Mouse (Mus musculus) embryo, embryonic 11 days (tissue): ENCODE data around the gene Prnp.

ENCODE experiments used
- DNase-seq: peaks from one replicate; pipeline ENCODE4 v3.0.0-alpha.2; 2015

Prnp gene

GRCm38 (mm10) chr2:131950598-131951095 is 40.9 kb downstream of the Prnp start, which contains the start of gene Prnd:
Gene Prnd, plus strand, starts transcription at chr2:131950861.
- DNase-seq, result no peak

- no peak for DNase-seq
These were observed 42.7 kb downstream of the Prnp start for GRCm38 (mm10) chr2:131952456-131952855.

- peak; percentile 34 for DNase-seq
These were observed 43.3 kb downstream of the Prnp start for GRCm38 (mm10) chr2:131952961-131953538.

- DNase-seq, result no peak
These were observed 44.0 kb downstream of the Prnp start for GRCm38 (mm10) chr2:131953711-131954110.

- DNase-seq, result no peak
These were observed 45.1 kb downstream of the Prnp start for GRCm38 (mm10) chr2:131954835-131955234.

- peak; percentile 49 for DNase-seq
These were observed 45.5 kb downstream of the Prnp start for GRCm38 (mm10) chr2:131955264-131955663.

GRCm38 (mm10) chr2:131956336-131957256 is 46.9 kb downstream of the Prnp start:
- DNase-seq, result no peak

GRCm38 (mm10) chr2:131957731-131958222 is 48.0 kb downstream of the Prnp start:
- DNase-seq, result peak; percentile 57

GRCm38 (mm10) chr2:131961671-131962070 is 51.9 kb downstream of the Prnp start:
- no peak for DNase-seq

GRCm38 (mm10) chr2:131970597-131970996 is 60.9 kb downstream of the Prnp start:
- no peak for DNase-seq

- DNase-seq, result no peak
These were observed 61.4 kb downstream of the Prnp start for GRCm38 (mm10) chr2:131971098-131971497.

GRCm38 (mm10) chr2:131976663-131977062 is 66.9 kb downstream of the Prnp start:
- DNase-seq, result no peak

GRCm38 (mm10) chr2:131980866-131981265 is 71.1 kb downstream of the Prnp start:
- peak; percentile 28 for DNase-seq

GRCm38 (mm10) chr2:131982546-131983196 is 72.9 kb downstream of the Prnp start:
- DNase-seq, result peak; percentile 77

- DNase-seq, result peak; percentile 39
These were observed 78.2 kb downstream of the Prnp start for GRCm38 (mm10) chr2:131987950-131988349.
